Mouse (Mus musculus): Measurements from ENCODE around the gene Scfd2. TPM values are rescaled to one million over a fixed set of nuclear protein-coding genes. Genes with fewer than 3 reads are reported as not detected.

The Scfd2 gene
- total and polyA plus RNA-seq, 2 experiments: 8.5 to 11.5 TPM

DNA sequence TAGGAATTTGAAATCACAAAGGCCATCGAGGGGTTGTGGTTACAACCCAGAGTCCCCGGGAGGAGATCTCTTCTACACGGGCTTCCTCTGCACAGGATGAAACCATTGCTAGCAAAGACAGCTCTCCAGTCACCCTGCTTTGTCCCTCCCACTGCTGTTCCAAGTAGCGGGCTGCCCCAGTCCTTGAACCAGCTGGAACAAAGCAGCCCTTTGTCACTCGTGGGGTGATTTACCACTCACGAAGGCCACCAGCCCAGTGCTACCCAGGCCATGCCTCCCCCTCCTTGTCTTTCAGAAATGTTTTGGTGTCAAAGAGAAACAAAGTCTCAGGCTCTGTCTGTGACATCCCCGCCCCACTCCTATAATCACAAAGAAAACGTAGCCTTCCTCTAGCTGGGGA, 326.1 kb downstream of the Scfd2 start:
- H3K27ac ChIP-seq (replicated peaks; ENCODE audit: insufficient read depth, low read depth, low read length): no peak overlapping the region
- no peak overlapping the region for H3K4me3 ChIP-seq (ENCODE audit: insufficient read depth, low read depth, low read length)
- no peaks in the 10 kb centered on the region for H3K27me3 ChIP-seq (ENCODE audit: control insufficient read depth, insufficient read depth, low read length)
- no peak for DNase-seq (ENCODE audit: extremely low read depth, low read depth, low spot score)
- no peaks in the 10 kb centered on the region for H3K36me3 ChIP-seq (ENCODE audit: control insufficient read depth, insufficient read depth, low read length)
- H3K9ac ChIP-seq (ENCODE audit: low read depth, low read length): no peak overlapping the region
- WGBS: 87% methylated on average over 8 of the region's 8 CpGs
- no peaks in the 10 kb centered on the region for H3K4me1 ChIP-seq (ENCODE audit: control insufficient read depth, insufficient read depth, low read length)
- H3K79me2 ChIP-seq (ENCODE audit: control insufficient read depth, insufficient read depth, low read length): no peaks in the 10 kb centered on the region
- TF ChIP-seq POLR2A (IDR thresholded peaks at IDR 0.05; ENCODE audit: extremely low read depth, insufficient read depth, low read length) (no peak), CTCF (IDR thresholded peaks at IDR 0.05; ENCODE audit: low read depth, low read length) (no peak)

DNA sequence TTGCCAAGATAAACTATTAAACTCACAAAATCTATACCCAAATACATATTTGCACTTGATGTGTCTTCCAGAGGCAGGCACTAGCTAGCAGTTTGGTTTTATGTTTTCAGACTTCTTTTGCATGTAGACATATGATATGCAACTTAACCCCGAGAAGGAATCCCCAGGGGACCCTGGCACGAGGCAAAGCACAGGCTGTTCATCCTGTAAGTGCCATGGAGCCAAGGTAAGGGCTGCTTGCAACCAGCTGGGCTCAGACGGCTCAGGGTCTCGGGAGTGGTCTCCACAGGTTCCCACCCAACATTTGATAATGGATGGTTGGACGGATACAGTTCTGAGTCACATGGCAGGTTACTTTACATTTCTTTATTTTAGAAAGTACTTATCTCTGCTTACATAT, 327.1 kb downstream of the Scfd2 start:
- 93% methylated on average over 5 of the region's 5 CpGs for WGBS
- Histone ChIP-seq H3K27me3 (ENCODE audit: control insufficient read depth, insufficient read depth, low read length) (no peaks in the 10 kb centered on the region), H3K4me1 (ENCODE audit: control insufficient read depth, insufficient read depth, low read length) (no peaks in the 10 kb centered on the region), H3K27ac (replicated peaks; ENCODE audit: insufficient read depth, low read depth, low read length) (no peak overlapping the region), H3K36me3 (ENCODE audit: control insufficient read depth, insufficient read depth, low read length) (no peaks in the 10 kb centered on the region), H3K9ac (ENCODE audit: low read depth, low read length) (no peak overlapping the region), H3K4me3 (ENCODE audit: insufficient read depth, low read depth, low read length) (no peak overlapping the region), H3K79me2 (ENCODE audit: control insufficient read depth, insufficient read depth, low read length) (no peaks in the 10 kb centered on the region)
- DNase-seq (ENCODE audit: extremely low read depth, low read depth, low spot score): no peak
- no peak for TF ChIP-seq POLR2A (IDR thresholded peaks at IDR 0.05; ENCODE audit: extremely low read depth, insufficient read depth, low read length)
- TF ChIP-seq CTCF (IDR thresholded peaks at IDR 0.05; ENCODE audit: low read depth, low read length): no peak

DNA sequence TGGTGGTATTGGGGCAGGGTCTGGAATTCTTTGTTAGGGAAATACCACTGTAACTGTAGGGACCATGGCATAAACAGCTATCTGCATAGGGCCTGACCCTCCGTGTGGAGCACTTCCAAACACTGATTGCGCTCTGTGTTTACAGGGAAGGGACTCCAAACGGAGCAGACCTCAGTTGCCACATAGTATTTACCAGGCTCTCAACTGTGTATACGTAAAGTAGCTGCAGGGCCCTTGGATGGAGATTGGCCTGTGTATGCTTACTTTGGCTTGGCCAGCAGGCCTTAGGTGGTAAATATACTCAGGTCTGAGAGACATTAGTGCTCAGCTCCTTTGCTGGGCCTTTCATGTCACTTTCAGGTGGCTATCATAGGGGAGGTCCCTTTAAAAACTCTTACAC, 329.0 kb downstream of the Scfd2 start:
- H3K27ac ChIP-seq (replicated peaks; ENCODE audit: insufficient read depth, low read depth, low read length): no peak overlapping the region
- H3K4me3 ChIP-seq (ENCODE audit: insufficient read depth, low read depth, low read length): no peak overlapping the region
- H3K4me1 ChIP-seq (ENCODE audit: control insufficient read depth, insufficient read depth, low read length): no peaks in the 10 kb centered on the region
- 58% methylated on average over 4 of the region's 4 CpGs for WGBS
- H3K79me2 ChIP-seq (ENCODE audit: control insufficient read depth, insufficient read depth, low read length): no peaks in the 10 kb centered on the region
- no peaks in the 10 kb centered on the region for H3K27me3 ChIP-seq (ENCODE audit: control insufficient read depth, insufficient read depth, low read length)
- H3K9ac ChIP-seq (ENCODE audit: low read depth, low read length): no peak overlapping the region
- TF ChIP-seq POLR2A (IDR thresholded peaks at IDR 0.05; ENCODE audit: extremely low read depth, insufficient read depth, low read length): no peak
- TF ChIP-seq CTCF (IDR thresholded peaks at IDR 0.05; ENCODE audit: low read depth, low read length): no peak
- DNase-seq (ENCODE audit: extremely low read depth, low read depth, low spot score): no peak
- H3K36me3 ChIP-seq (ENCODE audit: control insufficient read depth, insufficient read depth, low read length): peaks cover 1% of the 10 kb centered on the region; the same call in 1 of the 2 replicates

DNA sequence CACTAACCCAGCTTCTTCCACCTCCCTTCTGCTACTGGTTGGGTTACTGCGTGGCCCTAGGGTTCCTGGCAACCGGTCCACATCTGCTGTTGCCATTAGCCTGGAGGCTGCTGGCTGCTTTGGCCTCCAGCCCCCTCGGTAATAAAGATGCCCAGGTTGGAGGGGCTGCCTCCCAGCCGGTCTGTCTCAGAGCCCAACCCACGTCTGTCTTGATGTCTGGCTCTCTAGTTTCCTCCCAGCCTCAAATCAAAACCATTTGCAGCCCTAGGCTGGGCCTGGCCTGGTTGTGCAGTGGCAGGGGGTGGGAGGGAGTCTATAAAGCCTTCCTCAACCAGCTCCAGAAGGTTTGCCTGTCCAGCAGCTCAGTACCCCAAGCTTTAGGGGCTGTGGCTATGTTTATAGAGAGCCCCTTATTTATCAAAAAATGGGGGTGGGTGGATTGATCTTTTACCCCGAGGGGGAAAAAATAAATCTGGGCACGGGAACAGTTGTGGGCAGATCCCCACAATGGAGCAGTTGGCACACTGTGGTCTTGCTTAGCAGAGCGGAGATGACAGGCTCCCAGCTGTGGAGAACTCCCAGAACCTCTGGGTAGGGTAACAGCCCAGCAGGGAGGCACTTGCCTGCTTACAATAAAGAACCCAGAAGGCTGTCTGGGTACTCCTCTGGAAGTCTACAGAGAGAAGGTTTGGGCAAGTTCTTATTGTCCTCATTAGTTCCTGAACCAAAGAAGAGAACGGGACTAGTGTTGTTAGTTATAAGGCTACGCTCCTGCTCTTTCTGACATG, 329.8 kb downstream of the Scfd2 start:
- Histone ChIP-seq H3K36me3 (ENCODE audit: control insufficient read depth, insufficient read depth, low read length) (peaks cover 1% of the 10 kb centered on the region; the same call in 1 of the 2 replicates), H3K4me3 (ENCODE audit: insufficient read depth, low read depth, low read length) (no peak overlapping the region), H3K4me1 (ENCODE audit: control insufficient read depth, insufficient read depth, low read length) (no peaks in the 10 kb centered on the region), H3K9ac (ENCODE audit: low read depth, low read length) (no peak overlapping the region), H3K27ac (replicated peaks; ENCODE audit: insufficient read depth, low read depth, low read length) (no peak overlapping the region), H3K27me3 (ENCODE audit: control insufficient read depth, insufficient read depth, low read length) (no peaks in the 10 kb centered on the region), H3K79me2 (ENCODE audit: control insufficient read depth, insufficient read depth, low read length) (no peaks in the 10 kb centered on the region)
- no peak for DNase-seq (ENCODE audit: extremely low read depth, low read depth, low spot score)
- no peak for TF ChIP-seq CTCF (IDR thresholded peaks at IDR 0.05; ENCODE audit: low read depth, low read length)
- TF ChIP-seq POLR2A (IDR thresholded peaks at IDR 0.05; ENCODE audit: extremely low read depth, insufficient read depth, low read length): no peak
- 92% methylated on average over 10 of the region's 10 CpGs for whole genome bisulfite sequencing

DNA sequence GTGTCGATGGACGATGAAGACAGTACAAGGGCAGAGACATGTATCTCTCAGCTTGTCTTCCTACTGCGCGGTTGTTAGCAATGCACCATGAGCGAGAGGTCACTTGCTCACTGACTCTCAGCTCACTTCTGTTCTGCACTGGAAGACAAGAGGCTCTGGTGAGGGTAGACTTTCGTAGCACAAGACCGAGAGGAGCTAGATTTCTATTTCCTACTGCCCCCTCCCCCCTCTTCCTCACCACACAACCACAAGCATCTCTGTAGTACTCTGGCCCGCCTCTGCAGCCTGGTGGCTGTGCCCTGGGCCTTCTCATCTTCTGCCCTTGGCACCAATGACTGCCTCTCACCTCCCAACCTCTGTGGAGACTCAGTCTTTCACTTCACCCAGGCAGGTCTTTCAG, 331.1 kb downstream of the Scfd2 start:
- Histone ChIP-seq H3K27ac (replicated peaks; ENCODE audit: insufficient read depth, low read depth, low read length) (no peak overlapping the region), H3K9ac (ENCODE audit: low read depth, low read length) (no peak overlapping the region), H3K4me3 (ENCODE audit: insufficient read depth, low read depth, low read length) (no peak overlapping the region), H3K4me1 (ENCODE audit: control insufficient read depth, insufficient read depth, low read length) (peaks cover 2% of the 10 kb centered on the region; the same call in 1 of the 2 replicates), H3K79me2 (ENCODE audit: control insufficient read depth, insufficient read depth, low read length) (no peaks in the 10 kb centered on the region), H3K36me3 (ENCODE audit: control insufficient read depth, insufficient read depth, low read length) (peaks cover 1% of the 10 kb centered on the region; the same call in 1 of the 2 replicates), H3K27me3 (ENCODE audit: control insufficient read depth, insufficient read depth, low read length) (no peaks in the 10 kb centered on the region)
- DNase-seq (ENCODE audit: extremely low read depth, low read depth, low spot score): no peak
- WGBS: 94% methylated on average over 8 of the region's 8 CpGs
- TF ChIP-seq CTCF (IDR thresholded peaks at IDR 0.05; ENCODE audit: low read depth, low read length): no peak

DNA sequence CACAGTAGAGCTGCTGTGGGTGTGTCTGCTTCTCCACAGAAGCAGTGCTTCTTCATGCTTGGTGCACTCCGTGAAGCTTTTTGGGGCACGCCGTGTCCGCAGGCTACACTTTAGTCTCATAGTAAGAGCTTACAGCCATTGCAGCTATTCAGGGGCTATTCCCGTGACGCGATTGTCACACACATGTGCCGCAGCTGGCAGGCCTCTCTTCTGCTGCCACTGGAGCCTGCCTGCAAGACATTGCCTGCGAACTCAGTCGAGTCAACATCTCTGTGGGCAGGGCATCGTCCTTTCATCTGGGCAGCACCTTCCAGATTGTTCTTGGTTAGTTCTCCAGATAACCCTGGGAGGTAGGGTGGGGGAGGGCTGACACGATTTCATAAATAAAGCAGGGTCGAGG, 331.8 kb downstream of the Scfd2 start:
- H3K36me3 ChIP-seq (ENCODE audit: control insufficient read depth, insufficient read depth, low read length): peaks cover 1% of the 10 kb centered on the region; the same call in 1 of the 2 replicates
- H3K4me1 ChIP-seq (ENCODE audit: control insufficient read depth, insufficient read depth, low read length): peaks cover 2% of the 10 kb centered on the region; the same call in 1 of the 2 replicates
- no peaks in the 10 kb centered on the region for H3K27me3 ChIP-seq (ENCODE audit: control insufficient read depth, insufficient read depth, low read length)
- no peak overlapping the region for H3K4me3 ChIP-seq (ENCODE audit: insufficient read depth, low read depth, low read length)
- no peak overlapping the region for H3K27ac ChIP-seq (replicated peaks; ENCODE audit: insufficient read depth, low read depth, low read length)
- no peak for TF ChIP-seq POLR2A (IDR thresholded peaks at IDR 0.05; ENCODE audit: extremely low read depth, insufficient read depth, low read length)
- TF ChIP-seq CTCF (IDR thresholded peaks at IDR 0.05; ENCODE audit: low read depth, low read length): no peak
- H3K79me2 ChIP-seq (ENCODE audit: control insufficient read depth, insufficient read depth, low read length): no peaks in the 10 kb centered on the region
- no peak for DNase-seq (ENCODE audit: extremely low read depth, low read depth, low spot score)
- 87% methylated on average over 13 of the region's 13 CpGs for whole genome bisulfite sequencing
- H3K9ac ChIP-seq (ENCODE audit: low read depth, low read length): no peak overlapping the region

Data from liver, adult 2 months (tissue).